Mouse (Mus musculus) CD8-positive naive resting alpha-beta T cell, adult 2 months (primary cell): ENCODE data around the gene Rps8.
"Not testable (repeated sequence)": the region's sequence is repeated elsewhere in the genome, so short reads cannot be mapped to it uniquely, and the experiment has no call there.

ENCODE experiments used
- DNase-seq, 2 experiments: peaks; one replicate each; pipeline ENCODE4 v3.0.0; 2022; ENCODE audit warnings: low read depth in 2 of 2, low spot score in 2 of 2

Gene Rps8

DNA sequence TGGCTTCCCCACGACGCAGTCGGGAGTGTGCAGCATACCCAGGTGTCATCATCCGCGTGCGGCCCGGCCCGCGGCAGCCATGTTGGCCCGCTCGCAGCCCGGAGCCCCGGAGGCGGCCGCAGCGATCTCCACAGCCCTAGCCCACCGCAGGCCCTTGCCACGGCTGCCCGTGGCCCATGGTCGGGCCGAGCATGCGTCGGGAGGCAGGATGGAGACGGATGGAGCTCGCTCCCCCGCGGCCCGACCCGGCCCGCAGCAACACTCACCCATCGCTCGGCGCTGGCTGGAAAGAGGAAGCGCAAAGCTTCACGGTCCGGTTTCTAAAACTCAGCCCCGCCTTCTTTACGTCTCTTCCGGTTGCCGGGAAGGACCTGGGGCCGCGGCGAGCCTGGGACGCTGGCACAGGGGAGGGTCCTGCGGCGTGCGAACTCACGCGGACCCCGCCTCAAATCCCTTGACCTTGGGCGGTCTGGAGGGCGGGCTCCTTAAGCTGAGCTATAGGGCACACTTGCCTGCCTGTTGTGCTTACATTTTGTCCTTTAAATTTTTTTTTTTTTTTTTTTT, at the start of gene Rps8:
Gene Rps8 (minus strand): TSS at position 452 of the 564 bp plus-strand sequence.
- DNase-seq: peak; percentile 60 to 76

DNA sequence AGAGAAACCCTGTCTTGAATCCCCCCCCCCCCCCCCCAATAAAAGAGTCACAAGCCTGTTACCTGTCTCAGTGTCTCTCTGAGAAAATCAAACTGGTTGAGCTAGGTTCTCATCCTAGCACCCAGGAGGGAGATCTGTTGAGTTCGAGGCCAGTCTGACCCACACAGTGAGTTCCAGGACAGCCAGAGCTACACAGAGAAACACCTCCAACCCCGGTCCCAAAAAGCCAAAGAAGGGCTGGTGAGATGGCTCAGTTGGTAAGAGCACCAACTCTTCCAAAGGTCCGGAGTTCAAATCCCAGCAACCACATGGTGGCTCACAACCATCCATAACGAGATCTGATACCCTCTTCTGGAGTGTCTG, 46.9 kb upstream of the Rps8 start:
- no peak for DNase-seq

GRCm38 (mm10) chr4:117202046-117202991, 46.3 kb upstream of the Rps8 start:
- peak; percentile 51 to 68 for DNase-seq

- DNase-seq: no peak
These were observed 35.8 kb upstream of the Rps8 start for GRCm38 (mm10) chr4:117191804-117192203.

- no peak for DNase-seq
These were observed 34.6 kb upstream of the Rps8 start for GRCm38 (mm10) chr4:117190660-117191059.

- DNase-seq: peak; percentile 16 to 58
These were observed 34.0 kb upstream of the Rps8 start for GRCm38 (mm10) chr4:117189856-117190543.

GRCm38 (mm10) chr4:117189382-117189855, 33.4 kb upstream of the Rps8 start:
- DNase-seq: peak; percentile 81 to 87

- no peak for DNase-seq
These were observed 32.9 kb upstream of the Rps8 start for GRCm38 (mm10) chr4:117188969-117189368.

DNA sequence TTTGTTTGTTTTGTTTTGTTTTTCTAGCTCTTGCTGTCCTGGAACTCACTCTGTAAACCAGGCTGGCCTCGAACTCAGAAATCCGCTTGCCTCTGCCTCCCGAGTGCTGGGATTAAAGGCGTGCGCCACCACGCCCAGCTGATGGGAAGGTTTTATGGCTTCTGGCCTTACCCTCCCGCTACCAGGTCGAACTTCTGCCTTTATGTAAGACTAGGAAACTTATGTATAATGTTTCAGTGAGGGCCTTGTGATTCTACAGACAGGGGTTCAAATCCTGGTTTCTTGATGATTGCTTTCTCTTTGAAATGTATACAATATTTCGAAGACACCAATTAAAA, 26.7 kb upstream of the Rps8 start:
- not testable (repeated sequence) for DNase-seq

DNA sequence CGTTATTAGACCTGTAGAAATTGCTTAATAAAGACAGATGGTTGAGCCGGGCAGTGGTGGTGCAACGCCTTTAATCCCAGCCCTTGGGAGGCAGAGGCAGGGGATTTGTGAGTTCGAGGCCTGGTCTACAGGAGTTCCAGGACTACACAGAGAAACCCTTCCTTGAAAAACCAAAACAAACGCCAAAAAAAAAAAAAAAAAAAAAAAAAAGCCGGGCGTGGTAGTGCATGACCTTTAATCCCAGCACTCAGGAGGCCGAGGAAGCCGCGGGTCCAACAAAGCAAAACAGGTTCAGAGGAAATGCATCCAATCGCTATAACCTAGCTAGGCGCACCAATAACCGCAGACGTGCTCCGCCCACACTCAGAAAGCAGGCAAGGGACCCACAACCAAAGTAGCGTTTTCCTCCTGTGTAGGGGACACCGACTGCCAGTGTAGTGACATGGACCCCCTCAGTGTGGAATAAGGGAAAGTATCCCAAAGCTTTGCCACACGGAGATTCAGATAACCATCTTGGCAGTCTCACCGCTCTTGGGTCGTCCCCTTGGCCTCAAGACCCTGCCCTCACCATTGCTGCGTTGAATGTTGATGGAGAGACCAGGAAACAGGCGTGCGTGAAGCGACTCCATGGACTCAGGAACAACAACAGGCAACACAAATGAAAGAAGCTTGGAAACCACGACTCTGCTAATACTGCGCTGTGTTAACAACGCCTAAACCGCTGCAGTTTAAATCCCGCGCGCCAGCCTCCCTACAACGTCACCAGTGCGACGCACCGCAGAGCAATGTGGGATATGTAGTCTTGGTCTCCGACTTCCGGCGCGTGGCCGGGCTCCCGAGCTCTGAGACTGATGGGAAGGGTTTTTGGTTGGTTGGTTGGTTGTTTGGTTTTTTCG, 26.1 kb upstream of the Rps8 start, which contains the start of gene Kif2c:
Gene Kif2c (minus strand): TSS at position 777 of the 896 bp plus-strand sequence.
- DNase-seq: peak; percentile 88 to 92

DNA sequence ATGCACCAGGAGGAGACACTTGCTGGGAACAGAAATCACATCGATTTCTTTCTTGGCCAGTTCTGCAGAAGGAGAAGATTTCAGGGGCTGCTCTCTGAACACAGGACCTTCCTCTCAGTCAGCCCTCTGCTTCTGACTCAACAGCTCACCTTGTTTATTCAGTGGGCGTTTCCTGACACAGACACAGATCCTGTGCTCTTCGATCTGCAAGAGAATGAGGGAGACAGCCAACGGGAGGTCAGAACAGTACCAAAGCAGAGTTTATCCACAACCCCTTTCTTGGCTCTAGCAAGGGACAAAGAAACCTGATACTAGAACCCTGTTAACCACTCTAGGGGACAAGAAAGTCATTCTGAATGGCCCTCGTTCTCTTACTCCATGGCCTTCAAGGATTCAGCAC, 13.9 kb upstream of the Rps8 start:
- no peak for DNase-seq

DNA sequence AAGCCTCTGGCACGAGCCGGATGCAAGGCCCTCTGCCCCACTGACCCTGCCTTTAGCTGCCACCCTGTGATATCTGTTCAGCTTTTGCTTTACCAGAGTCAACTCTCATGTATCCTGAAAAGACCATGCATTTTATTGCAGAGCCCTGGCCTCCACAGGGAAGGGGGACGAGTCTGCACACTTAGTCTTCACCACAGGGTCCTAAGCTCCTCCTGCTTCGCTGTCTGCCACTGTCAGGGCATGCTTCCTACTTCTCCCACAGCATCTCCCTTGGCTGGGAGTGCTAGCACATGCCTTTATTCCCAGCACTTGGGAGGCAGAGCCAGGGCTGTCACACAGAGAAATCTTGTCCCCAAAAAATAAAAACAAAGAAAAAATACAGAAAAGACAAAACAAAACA, 5.1 kb upstream of the Rps8 start:
- no peak for DNase-seq

GRCm38 (mm10) chr4:117159666-117160065, 3.6 kb upstream of the Rps8 start:
- DNase-seq: no peak

DNA sequence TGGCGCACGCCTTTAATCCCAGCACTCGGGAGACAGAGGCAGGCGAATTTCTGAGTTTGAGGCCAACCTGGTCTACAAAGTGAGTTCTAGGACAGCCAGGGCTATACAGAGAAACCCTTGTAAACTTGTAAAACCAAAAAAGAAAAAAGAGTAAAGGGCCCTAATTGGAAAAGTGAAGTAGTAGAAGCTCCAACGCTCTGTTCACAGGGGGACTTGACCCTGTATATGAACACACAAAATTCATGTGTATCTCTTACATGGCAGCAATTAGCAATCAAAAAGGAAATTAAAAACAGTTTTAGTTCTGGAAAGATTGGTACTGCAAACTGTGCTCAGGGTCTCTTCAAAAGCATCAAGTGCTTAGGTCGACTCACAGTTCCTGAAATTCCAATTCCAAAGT, 329 bp upstream of the Rps8 start:
- no peak for DNase-seq

DNA sequence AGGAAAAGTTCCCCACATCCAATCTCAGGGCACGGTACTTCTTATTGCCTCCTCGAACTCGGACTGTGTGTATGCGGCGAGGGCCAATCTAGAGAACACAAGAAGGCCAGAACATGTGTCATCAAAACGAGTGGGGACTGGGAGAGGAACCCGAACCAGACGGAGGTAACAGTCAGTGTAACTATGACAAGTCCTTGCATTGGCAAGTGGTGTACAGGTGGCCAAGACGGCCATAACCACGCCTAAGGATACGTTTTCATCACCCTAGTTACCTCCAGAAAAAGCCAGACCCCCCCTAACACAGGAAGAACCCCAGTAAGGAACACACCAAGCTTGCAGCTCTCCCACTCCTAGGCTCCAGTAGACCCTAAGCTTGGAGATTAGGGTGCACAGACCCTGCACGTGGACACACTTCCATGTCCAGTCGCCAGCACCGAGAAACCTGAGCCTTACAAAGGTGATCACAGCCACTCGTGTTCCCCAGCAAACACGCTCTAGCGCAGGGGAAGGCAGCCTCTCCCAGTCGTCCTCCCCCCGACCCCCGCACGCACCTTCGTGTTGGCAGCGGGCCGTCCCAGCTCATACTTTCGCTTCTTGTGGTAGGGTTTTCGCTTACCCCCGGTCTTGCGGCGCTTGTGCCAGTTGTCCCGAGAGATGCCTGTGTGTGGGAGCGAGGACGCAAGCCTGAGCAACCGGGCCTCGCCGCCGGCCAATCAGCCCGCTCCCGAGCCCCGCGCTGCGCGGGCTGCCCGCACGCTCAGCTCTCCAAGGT, 837 bp downstream of the Rps8 start:
- peak in 1 of 2 experiments; percentile 10 for DNase-seq

GRCm38 (mm10) chr4:117152714-117153113, 3.3 kb downstream of the Rps8 start:
- DNase-seq: no peak

DNA sequence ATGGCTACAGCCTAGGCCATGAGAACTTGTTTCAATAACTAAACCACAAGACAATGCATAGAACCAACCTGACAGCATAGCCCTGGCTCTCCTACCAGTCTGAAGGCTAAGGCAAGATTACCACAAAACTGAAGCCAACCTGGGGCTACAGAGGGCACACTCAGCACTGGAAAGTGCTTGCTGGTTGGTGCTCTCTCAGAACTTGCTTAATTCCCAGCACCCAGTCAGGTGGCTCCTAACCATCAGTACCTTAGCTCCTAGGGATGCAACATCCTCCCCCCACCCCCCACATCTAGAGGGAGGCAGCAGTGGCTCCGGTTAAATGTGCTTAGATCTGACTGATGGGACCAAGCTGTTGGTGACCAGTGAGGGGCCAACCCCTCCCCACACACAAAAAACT, 4.6 kb downstream of the Rps8 start:
- DNase-seq: no peak

GRCm38 (mm10) chr4:117150212-117150733, 5.8 kb downstream of the Rps8 start:
- no peak for DNase-seq

GRCm38 (mm10) chr4:117149291-117150211, 6.5 kb downstream of the Rps8 start:
- DNase-seq: no peak
